Mouse (Mus musculus) cortical plate, adult 2 months (tissue): Measurements from ENCODE around the gene D130043K22Rik. TPM values are rescaled to one million over a fixed set of nuclear protein-coding genes. Genes with fewer than 3 reads are reported as not detected.

Experiments
- H3K27ac ChIP-seq: fragments of 200-500 bp; 2 replicates; pipeline ENCODE4 v1.5.1; 2012; ENCODE audit warnings: low read length, control low read depth, inconsistent platforms; ENCODE audit not compliant: insufficient read depth
- H3K4me1 ChIP-seq: fragments of 200-500 bp; 2 replicates; pipeline ENCODE4 v1.6.1; 2011; ENCODE audit warnings: low read length; ENCODE audit not compliant: control insufficient read depth, insufficient read depth
- H3K4me3 ChIP-seq: fragments of 200-500 bp; 2 replicates; pipeline ENCODE4 v1.5.1; 2011; ENCODE audit warnings: mild to moderate bottlenecking, low read length, control low read depth; ENCODE audit not compliant: insufficient read depth
- CTCF ChIP-seq: fragments of 200-500 bp; IDR thresholded peaks from 2 replicates; pipeline ENCODE4 v1.5.1; 2011; ENCODE audit warnings: mild to moderate bottlenecking, control low read depth, low read length; ENCODE audit not compliant: insufficient read depth; ENCODE audit errors: extremely low read depth
- POLR2A ChIP-seq: fragments of 200-500 bp; IDR thresholded peaks from 2 replicates; pipeline ENCODE4 v1.6.1; 2011; ENCODE audit warnings: mild to moderate bottlenecking, low read length, control low read depth; ENCODE audit not compliant: insufficient read depth; ENCODE audit errors: extremely low read depth
- polyA plus RNA-seq: library from polyadenylated mRNA; depleted of rRNA; stranded (reverse); fragments of >200 nt; gene quantifications from 2 replicates; pipeline ENCODE4 v1.2.3, GENCODE M21; 2012

D130043K22Rik gene
- polyA plus RNA-seq, 1 experiment: 16.4 TPM

- TF ChIP-seq CTCF: no peak
- TF ChIP-seq POLR2A: no peak
- H3K4me3 ChIP-seq: no peak overlapping the region
- H3K27ac ChIP-seq: no peak overlapping the region
- H3K4me1 ChIP-seq: no peaks in the 10 kb centered on the region
These were observed 47.6 kb downstream of the D130043K22Rik start for GRCm38 (mm10) chr13:24892516-24892915.

GRCm38 (mm10) chr13:24893880-24894279, 48.9 kb downstream of the D130043K22Rik start:
- Histone ChIP-seq H3K4me1 (no peaks in the 10 kb centered on the region), H3K4me3 (no peak overlapping the region), H3K27ac (no peak overlapping the region)
- TF ChIP-seq CTCF (no peak), POLR2A (no peak)

DNA sequence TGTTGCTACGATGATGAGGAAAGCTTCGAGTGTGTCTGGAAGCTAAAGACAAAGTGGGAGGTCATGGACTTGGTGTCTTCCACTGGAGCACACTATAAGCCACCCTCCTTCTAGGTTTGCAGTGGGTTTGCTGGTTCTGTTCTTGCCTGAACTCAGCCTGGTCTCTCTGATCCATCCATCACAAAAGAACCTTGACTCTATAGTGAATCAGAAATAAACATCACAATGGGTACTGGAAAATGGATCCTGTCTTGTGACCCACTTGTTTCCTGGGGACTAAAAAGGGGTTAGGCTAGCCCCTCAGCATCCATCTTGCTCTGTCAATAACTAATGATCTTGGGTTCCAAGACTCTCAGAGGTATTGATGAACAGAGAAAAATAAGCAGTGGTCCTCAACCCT, 57.0 kb downstream of the D130043K22Rik start:
- TF ChIP-seq POLR2A (no peak), CTCF (no peak)
- Histone ChIP-seq H3K27ac (no peak overlapping the region), H3K4me3 (no peak overlapping the region), H3K4me1 (no peaks in the 10 kb centered on the region)

DNA sequence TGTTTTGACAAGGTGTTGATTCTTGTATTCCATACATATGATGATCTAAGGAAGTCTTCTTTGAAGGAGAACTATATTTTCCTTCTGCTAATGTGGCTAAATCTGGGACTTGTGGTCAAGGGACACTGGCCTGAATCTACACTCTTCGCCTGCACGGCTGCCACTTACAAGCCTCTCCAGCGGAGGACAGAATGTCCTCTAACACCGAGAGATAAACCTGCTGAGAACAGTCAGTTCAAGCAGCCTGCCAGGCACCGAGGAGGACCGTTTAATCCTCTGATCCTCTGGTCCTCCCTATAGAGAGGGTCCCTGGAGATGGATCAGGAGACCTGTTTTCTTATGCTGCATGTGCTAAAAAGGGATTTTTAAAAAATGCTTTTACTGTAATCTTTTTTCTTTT, 58.5 kb downstream of the D130043K22Rik start:
- Histone ChIP-seq H3K4me1 (no peaks in the 10 kb centered on the region), H3K27ac (no peak overlapping the region), H3K4me3 (no peak overlapping the region)
- TF ChIP-seq CTCF (no peak), POLR2A (no peak)

DNA sequence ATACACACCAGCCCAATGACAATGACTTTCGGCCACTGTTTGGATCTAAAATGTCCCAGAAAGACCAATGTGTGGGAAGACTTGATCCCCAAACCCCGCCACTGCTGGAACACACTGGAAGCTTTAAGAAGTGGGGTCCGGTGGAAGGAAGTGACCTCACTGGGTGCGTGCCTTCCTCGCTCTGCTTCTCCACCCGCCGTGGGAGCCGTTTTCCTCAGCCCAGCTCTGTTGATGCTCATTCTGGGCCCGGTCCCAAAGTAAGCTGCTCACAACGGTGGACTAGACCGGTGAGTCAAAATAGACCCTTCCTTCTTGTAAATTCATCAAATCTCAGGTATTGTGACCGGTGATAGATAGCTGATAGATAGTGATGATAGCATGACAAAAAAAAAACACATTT, 60.5 kb downstream of the D130043K22Rik start:
- TF ChIP-seq POLR2A (no peak), CTCF (no peak)
- H3K4me3 ChIP-seq: no peak overlapping the region
- no peak overlapping the region for H3K27ac ChIP-seq
- H3K4me1 ChIP-seq: no peaks in the 10 kb centered on the region

DNA sequence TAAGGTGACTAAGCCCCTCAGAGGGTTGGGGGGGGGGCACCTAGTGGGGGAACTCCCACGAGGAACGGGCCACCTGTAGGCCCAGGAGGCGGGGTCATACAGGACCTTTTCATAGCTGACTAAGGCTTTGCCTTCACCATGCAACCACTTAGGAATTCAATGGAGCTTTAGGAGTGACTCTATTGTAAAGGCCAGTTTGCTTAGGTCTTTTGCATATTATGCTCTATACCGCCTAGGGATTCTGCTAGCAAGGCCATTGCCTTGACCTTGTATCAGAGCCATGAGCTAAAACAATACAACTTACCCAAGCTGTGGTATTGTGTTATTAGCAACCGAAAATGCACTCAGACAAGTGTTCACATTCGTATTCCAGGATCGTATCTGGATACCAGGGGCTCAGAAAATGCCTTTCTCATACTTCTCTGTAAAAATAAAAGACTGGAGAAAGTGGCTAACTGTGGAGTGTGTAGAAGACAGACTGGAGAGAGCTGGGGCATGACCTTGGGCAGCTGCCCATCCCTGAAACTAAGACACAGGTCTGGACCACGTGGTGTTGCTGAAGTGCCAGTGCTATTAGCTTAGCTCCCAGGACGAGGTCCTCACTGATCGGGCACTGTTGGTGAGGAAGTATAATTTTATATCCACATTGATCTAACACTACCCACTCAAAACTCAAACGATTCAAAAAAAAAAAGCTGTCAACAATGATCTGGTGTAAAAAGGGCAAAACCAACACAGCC, 62.1 kb downstream of the D130043K22Rik start:
- Histone ChIP-seq H3K4me1 (no peaks in the 10 kb centered on the region), H3K27ac (no peak overlapping the region), H3K4me3 (no peak overlapping the region)
- no peak for TF ChIP-seq POLR2A
- TF ChIP-seq CTCF: no peak

DNA sequence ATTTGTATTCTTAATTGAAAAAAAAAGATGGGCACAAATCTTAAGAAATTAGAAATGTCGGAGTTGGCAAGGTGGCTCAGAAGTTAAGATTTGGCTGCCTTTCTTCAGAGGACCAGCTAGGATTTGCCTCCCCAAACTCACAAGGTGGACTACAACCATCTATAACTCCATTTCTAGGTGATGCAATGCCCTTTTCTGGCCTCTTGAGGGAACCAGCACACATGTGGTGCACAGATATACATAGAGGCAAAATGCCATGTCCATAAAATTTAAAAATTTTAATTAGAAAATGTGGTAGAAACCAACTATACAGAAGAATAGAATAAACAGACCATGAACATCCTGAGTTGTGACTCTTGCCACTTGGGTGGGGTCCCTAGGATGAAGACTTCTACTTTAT, 64.2 kb downstream of the D130043K22Rik start:
- no peaks in the 10 kb centered on the region for H3K4me1 ChIP-seq
- no peak overlapping the region for H3K27ac ChIP-seq
- TF ChIP-seq POLR2A (no peak), CTCF (0 out of 2 replicates have a peak, but pooled peaks have one; percentile 15)
- H3K4me3 ChIP-seq: no peak overlapping the region

DNA sequence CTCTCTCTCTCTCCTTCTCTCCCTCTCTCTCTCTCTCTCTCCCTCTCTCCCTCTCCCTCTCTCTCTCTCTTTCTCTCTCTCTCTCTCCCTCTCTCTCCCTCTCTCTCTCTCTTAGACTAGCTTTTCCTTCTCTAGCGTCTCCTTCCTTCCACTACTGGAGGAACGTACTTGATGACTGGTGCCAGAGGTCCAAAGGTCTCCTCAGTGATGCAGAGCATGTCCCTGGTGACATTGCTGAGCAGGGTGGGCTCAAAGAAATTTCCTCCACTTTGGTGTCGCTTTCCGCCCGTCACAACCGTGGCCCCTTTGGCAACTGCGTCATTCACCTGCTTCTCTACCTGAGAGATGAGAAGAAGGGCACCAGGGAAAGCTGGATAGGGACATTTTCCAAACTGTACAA, 68.6 kb downstream of the D130043K22Rik start:
- Histone ChIP-seq H3K4me1 (no peaks in the 10 kb centered on the region), H3K4me3 (no peak overlapping the region), H3K27ac (no peak overlapping the region)
- TF ChIP-seq POLR2A (no peak), CTCF (no peak)

DNA sequence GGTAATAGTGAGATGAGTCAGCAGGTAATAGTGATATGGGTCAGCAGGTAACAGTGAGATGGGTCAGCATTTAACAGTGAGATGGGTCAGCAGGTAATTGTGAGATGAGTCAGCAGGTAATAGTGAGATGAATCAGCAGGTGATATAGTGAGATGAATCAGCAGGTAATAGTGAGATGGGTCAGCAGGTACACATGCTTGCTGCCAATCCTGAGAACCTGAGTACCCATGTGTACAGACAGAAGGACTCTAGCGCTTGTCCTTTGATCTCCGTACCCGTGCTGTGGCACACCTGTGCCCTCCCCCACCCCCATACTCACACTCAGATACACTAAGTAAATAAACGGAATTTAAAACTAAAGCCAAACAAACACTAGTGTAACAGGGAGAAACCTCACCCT, 70.0 kb downstream of the D130043K22Rik start:
- TF ChIP-seq POLR2A: no peak
- no peak for TF ChIP-seq CTCF
- Histone ChIP-seq H3K4me3 (no peak overlapping the region), H3K4me1 (no peaks in the 10 kb centered on the region), H3K27ac (no peak overlapping the region)

DNA sequence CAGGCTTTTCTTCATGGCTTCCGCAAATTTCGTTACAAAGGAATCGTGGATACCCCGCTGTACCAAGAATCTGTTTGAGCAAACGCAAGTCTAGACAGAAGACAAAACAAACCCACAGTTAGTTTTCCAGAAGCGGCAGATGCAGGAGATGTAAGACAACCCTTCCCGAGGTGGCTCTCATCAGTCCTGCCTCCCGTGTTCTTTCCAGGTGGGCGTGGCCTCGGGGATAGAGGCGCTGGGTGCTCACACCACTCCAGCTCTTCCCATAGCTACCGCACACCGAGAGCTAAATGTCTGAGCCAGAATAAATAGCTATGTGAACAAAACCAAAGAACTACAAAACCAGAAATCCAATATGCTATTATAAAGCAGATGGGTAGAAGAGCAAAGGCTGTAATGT, 70.9 kb downstream of the D130043K22Rik start:
- Histone ChIP-seq H3K4me3 (no peak overlapping the region), H3K27ac (no peak overlapping the region), H3K4me1 (no peaks in the 10 kb centered on the region)
- TF ChIP-seq POLR2A: no peak
- no peak for TF ChIP-seq CTCF

DNA sequence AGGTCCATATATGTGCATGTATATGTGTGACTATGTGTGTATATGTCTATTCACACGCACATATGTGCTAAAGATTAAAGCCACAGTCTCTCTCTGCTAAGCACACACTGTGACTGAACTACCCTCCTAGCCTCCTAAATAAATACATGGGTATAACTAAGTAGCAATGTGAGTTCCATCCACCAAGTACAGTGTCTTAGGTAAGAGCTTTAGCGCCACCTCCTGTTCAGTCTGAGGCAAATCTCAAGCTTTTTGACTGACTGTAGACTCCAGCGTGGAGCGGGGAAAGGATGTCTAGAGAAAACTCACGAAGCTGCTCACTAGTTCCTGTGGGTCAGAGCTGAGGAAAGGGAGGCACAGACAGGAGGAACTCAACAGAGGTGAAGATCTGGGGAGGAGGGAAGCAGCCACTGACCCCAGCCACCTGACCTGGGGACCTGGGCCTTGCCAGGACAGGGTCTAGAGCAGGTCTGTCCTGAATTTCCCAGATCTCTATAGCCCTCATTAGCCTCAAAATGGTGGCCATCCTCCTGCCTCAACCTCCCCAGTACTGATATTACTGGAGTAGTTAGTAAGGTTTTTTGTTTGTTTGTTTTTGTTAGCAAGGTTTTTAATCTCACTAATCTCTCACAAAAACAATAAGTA, 75.5 kb downstream of the D130043K22Rik start:
- Histone ChIP-seq H3K4me1 (no peaks in the 10 kb centered on the region), H3K27ac (no peak overlapping the region), H3K4me3 (no peak overlapping the region)
- TF ChIP-seq POLR2A: no peak
- peak; percentile 59; the same call in 1 of the 2 replicates for TF ChIP-seq CTCF
